Mouse (Mus musculus) right cerebral cortex, adult 2 months (tissue): ENCODE measurements around the gene Gm20481.
"Not testable (repeated sequence)": the region's sequence is repeated elsewhere in the genome, so short reads cannot be mapped to it uniquely, and the experiment has no call there.

Experiments used
- DNase-seq, 2 experiments: peaks; one replicate each; pipeline ENCODE4 v3.0.0; 2021 to 2022; ENCODE audit warnings: low spot score in 2 of 2

The Gm20481 gene

DNA sequence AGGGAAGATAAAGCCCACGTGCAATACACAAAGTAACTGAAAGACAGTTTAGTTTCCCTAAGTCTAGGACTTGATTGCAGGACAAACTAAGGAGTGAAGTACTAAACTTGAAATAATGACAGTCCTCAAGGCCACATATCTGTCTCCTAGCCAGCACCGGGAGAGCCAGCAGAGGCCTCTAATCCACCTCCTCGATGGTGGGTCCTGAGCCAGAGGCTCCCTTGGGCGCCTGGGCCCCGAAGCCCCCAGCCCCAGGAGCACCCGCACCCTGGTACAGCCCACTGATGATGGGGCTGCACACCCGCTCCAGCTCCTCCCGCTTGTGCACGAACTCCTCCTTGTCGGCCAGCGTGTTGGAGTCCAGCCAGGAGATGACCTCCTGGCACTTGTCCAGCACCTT lies at the start of gene Gm20481:
Gene Gm20481, plus strand, starts transcription at position 91 of the 400 bp plus-strand sequence.
- not testable (repeated sequence) for DNase-seq

DNA sequence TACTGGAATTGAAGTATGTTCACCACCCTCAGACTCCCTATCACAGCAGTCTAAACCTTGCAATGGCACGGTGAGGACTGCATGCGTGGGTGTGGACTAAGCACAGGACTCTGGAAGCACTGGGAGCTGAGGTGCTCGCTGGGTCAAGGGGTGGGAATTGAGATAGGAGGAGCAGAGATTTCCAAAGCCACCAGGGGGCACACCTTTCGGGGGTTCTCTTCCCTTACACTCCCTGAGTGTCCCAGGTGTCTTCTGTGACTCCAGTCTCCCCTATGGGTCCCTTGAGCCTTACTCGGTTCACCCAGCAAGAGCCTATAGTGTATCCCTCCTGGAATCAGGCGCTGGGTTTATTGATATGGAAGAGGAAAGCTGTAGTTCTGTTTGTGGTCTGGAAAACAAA lies 46.8 kb upstream of the Gm20481 start:
- DNase-seq = no peak

DNA sequence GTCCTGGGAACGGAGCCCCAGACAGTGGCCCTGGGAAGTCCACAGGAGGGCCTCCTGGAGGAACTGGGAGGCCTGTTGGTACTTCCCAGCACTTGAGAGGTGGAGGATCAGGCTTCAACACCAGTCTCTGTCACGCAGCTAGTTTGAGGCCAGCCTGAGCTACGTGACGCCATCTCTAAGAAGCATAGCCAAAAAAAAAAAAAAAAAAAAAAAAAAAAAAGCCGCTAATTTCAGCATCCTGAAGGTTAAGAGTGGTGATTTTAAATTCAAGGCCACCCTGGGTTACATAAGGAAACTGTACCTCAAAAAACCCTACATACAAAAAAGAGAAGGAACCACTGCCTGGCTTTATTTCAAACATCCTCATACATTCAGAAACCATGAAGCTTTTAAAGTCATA lies 45.5 kb upstream of the Gm20481 start:
- no peak for DNase-seq

DNA sequence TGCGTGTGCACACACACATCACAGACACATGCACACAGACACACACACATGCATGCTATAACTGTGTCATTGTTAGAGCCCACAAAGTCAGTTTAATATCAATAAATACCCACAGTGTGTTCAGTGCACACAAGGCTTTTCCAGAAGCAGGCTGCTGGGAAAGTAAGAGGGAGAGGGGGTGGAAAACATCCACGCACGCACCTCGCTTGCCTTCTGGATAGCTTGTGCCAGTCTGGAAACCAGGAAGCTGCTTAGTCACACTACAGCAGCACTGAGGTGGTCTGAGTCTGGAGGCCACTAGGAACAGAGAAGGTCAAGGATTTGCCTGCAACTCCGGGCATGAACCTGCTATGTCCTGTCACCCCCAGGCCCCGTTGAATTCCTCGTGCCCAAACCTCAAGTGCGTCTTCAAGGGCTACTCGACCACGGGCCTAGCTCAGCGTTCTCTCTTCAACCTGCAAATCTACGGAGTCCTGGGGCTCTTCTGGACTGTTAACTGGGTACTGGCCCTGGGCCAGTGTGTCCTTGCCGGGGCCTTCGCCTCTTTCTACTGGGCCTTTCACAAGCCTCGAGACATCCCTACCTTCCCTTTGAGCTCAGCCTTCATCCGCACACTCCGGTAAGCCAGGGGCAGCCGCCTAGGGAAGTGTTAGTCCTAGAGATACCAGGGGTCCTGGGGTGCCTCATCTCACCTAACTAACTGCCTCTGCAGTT lies 42.2 kb upstream of the Gm20481 start:
- peak; percentile 53 to 57 for DNase-seq

DNA sequence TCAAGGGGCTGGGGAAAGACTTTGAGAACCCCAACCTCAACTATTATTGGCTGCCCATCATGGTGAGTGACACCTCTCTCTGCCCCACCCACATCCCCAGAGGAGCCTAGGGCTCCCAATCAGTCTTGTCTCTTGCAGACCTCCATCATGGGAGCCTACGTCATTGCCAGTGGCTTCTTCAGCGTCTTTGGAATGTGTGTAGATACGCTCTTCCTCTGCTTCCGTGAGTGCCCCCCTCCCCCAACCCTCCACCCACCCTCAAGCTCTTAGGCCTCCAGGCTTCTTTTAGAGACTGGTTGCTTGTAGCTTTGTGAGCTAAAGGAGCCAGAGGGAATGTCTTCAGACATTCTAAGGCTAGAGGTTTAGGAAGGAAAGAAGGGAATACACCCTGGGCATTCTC lies 40.9 kb upstream of the Gm20481 start:
- DNase-seq = no peak

DNA sequence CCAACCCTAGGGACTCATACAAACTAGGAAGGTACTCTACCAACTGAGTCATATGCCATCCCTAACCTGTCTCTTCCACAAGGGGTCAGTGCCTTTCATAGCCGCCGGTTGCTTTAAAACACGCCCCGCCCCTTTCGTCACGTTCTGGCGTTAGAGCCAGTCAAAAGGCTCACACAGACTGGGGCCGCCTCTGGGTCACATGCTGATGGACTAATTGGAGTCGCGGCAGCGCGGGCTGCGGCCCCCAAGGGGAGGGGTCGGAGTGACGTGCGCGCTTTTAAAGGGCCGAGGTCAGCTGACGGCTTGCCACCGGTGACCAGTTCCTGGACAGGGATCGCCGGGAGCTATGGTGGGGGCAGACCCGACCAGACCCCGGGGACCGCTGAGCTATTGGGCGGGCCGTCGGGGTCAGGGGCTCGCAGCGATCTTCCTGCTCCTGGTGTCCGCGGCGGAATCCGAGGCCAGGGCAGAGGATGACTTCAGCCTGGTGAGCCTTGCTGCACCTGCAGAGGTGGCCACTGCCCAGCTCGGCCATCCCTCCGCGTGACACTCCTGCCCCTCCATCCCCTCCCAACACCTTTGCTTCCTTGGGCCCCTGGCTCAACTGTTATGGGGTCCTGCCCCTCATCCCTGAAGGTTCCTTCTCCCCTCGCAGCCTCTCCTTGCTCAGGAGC lies 38.5 kb upstream of the Gm20481 start, which contains the start of gene Neu1:
Gene Neu1, plus strand, starts transcription at position 193 of the 674 bp plus-strand sequence.
- peak; percentile 98 to 99 for DNase-seq

DNA sequence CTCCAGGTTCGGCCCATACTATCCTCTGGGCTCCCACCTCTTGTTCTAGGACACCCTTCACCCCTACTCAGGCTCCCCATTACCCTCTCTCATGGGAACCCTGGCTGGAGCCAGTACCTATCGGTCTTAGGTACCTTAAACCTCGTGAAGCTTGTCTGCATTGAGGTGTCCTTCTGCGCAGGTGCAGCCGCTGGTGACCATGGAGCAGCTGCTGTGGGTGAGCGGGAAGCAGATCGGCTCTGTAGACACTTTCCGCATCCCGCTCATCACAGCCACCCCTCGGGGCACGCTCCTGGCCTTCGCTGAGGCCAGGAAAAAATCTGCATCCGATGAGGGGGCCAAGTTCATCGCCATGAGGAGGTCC lies 38.0 kb upstream of the Gm20481 start:
- peak; percentile 52 to 56 for DNase-seq

DNA sequence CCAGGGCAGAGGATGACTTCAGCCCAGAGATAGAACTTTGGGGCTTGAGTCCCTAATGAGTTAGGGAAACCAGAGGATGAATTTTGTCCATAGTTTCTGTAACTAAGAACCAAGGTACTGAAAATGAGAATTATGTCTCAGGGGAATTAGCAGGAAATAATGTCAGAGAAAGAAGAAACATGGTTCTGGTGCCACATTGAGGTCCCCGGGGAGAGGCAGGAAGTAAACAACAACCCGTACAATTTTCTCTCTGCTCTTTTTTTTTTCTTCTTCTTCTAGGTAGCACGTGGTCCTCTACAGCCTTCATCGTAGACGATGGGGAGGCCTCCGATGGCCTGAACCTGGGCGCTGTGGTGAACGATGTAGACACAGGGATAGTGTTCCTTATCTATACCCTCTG lies 37.4 kb upstream of the Gm20481 start:
- DNase-seq = no peak

DNA sequence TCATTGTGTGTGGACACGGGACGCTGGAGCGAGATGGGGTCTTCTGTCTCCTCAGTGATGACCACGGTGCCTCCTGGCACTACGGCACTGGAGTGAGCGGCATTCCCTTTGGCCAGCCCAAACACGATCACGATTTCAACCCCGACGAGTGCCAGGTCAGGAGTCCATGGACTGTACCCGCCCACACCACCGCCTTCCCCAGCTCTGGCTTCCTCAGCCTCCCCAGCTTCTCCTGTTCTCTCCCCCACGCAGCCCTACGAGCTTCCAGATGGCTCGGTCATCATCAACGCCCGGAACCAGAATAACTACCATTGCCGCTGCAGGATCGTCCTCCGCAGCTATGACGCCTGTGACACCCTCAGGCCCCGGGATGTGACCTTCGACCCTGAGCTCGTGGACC lies 35.7 kb upstream of the Gm20481 start:
- peak; percentile 33 to 44 for DNase-seq

DNA sequence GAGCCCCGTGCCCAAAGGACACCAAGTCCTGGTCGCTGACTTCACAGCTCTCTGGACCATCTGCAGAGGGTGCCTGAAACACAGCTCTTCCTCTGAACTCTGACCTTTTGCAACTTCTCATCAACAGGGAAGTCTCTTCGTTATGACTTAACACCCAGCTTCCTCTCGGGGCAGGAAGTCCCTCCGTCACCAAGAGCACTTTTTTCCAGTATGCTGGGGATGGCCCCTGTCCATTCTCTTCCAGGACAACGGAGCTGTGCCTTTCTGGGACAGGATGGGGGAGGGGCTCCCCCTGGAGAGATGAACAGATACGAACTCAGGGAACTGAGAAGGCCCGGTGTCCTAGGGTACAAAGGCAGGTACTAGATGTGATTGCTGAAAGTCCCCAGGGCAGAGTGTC lies 34.9 kb upstream of the Gm20481 start:
- DNase-seq = no peak

DNA sequence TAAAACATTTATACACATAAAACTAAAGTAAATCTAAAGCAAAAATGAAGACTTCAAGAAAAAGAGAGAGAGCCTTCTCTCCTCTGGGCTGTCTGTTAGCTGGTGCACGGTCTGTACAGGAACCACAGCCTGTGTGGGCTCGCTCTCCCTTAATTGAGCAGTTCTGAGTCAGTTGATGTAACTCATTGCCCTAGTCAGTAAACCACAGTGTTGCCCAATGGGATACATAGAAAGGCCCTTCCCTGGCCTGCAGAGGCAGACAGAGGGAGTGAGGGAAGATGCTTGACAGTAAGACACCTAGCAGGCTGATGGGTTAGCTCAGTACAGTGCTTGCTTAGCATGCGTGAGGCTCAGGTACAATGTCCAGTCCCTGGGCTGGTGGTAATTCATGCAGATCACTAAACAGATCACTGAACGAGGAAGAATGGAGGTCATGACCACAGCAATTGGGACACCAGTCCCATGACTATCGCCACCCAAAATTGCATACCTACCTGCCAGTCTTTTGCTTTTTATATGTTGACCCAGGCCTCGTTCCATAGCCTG lies 31.7 kb upstream of the Gm20481 start:
- DNase-seq = no peak

DNA sequence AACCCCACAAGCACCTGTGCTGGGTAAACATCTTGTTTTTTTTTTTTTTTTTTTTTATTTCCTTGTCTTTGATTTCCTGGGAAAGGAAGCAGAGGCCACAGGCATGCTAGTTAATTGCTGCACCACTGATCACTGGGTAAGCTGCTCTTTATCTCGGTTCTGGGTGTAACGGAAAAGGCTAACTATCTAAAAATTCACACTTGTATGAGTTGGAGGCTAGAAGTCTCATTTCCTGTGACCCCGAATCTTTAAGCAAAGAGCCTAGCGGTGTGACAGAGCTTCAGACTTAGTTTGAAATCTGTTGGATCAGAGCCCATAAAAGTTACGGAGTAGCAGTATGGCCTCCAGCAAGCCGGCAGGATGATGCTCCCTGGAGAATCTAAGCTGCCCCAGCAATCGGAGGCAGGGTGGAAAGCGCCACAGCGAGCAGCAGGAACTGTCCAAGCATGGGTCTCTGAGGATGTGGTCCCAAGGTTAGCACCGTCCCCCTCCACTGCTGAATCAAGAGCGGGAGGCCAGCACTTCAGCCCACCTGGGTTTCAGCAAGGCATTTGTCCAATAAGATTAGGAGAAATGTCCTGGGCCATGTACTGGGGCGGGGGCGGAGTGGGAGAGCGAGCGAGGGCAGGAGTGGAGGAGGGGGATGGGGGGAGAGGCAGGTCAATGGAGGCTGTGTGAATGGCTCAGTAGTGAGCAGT lies 28.2 kb upstream of the Gm20481 start:
- DNase-seq = no peak

DNA sequence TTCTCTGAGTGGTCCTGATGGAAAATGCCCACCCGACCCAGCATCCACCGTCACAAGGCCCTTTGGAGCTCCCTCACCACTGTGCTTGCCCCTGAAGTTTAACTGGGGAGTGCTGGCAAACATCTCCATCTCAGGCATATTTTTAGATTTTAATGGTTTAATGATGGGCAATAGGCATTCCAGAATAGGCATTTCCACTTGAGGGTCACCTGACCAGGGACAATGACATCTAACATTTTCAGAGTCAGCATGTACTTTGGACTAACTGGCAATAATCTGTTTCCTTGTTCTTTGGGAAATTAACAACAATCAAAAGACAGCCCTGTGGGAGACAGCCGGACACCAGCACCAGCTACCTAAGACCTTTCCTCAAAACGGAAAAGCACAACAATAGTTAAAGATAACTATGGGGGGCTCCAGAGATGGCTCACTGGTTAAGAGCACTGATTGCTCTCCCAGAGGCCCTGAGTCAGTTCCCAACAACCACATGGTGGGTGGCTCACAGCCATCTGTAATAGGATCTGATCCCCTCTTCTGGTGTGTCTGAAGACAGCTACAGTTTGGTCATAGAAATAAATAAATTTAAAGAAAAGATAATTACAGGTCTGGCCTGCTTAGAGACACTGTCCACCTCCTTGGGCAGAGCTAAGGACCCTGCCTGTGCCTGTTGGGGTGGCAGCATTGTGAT lies 26.4 kb upstream of the Gm20481 start:
- no peak for DNase-seq

DNA sequence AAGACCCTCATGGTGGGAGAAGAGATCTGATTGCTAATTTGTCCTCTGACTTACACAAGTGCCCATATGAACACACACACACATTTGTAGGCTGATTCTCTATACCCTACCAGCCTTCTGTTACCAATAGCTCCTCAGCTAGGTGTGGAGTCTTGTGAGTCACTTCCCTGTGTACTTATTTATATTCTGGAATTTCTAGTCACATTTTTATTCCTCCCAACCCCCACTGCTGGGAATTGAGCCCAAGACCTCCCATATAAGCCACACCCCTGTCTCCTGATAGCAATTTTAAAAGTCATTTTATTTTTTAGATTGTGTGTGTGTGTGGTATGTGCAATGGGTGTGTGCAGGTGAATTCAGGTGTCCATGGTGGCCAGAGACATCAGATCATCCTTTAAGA lies 25.4 kb upstream of the Gm20481 start:
- DNase-seq = no peak

DNA sequence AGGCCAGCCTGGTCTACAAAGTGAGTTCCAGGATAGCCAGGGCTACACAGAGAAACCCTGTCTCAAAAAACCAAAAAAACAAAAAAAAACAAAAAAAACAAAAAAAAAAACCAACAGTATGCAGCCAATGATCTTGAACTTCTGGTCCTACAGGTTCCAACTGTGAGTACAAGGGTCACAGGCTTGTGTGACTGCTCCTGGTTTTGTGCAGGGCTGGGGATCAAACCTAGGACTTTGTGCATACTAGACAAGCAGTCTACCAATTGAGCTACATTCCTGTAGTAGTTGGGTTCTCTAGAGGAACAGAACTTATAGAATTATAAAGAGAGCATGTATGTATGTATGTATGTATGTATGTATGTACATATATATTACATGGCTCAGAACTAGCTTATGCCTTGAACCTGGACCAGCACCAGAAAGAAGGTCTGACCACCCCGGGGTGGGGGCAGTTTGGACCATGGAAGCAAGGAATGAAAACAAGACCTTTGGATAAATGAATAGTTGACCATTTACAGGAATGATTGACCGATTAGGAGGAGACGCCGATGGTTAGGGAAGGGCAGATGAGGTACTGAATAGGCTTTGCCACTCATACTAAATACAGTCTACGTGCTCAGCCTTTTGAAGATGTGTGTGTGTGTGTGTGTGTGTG lies 23.1 kb upstream of the Gm20481 start:
- DNase-seq = no peak

DNA sequence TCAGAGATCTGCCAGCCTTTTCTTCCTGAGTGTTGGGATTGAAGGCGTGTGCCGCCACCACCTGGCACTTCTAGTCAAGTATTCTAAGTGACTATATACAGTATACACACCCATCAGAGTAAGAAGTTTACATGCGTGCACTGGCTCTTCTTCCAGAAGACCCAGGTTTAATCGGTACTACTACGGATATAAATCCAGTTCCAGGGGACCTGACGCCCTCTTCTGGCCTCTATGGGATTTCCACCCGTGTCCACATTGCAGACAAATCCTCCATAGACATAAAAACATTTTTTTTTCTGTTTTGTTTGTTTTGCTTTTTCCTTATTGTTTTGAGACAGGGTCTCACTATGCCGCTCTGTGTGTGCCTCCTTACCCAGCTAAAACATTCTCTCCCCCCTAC lies 22.1 kb upstream of the Gm20481 start:
- no peak for DNase-seq

DNA sequence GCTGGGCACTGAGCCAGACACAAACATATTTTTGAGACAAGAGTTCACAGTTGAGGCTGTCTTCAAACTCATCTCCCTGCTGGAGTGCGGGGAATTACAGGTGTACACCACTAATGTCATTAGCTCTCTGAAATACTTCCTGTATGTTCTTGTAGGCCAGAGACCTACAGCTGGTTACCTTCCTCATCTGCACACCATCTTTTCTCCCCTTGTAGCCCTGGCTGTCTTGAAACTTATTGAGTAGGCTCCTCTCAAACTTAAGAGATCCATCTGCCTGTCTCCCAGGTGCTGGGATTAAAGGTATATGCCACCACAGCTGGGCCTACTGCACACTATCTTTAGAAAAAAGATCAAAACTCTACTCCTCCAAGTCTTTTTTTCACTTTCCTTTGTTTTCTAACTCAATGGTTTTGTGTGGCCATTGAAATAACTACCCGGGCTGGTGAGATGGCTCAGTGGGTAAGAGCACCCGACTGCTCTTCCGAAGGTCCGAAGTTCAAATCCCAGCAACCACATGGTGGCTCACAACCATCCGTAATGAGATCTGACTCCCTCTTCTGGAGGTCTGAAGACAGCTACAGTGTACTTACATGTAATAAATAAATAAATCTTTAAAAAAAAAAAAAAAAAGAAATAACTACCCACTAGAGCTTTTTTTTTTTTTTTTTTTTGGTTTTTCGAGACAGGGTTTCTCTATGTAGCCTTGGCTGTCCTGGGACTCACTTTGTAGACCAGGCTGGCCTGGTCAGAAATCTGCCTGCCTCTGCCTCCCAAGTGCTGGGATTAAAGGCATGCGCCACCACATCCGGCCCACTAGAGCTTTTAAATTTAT lies 20.8 kb upstream of the Gm20481 start:
- DNase-seq = not testable (repeated sequence)

DNA sequence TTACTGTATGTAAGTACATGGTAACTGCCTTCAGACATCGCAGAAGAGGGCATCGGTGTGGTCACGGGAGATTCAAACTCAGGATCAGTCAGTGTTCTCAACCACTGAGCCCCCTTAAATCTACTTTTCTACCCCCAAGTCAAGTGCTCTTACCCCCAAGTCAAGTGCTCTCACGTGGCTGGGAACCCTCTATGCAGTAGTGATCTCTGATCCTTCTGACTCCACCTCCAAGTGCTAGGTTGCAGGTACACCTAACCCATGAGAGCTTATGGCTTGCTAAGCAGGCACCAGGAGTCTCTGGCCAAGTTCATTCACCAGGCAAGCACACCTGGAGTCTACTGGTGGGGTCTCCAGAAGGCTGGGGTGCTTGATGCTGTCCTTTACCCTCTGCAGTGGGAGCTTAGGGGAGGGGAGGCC lies 20.2 kb upstream of the Gm20481 start:
- no peak for DNase-seq

DNA sequence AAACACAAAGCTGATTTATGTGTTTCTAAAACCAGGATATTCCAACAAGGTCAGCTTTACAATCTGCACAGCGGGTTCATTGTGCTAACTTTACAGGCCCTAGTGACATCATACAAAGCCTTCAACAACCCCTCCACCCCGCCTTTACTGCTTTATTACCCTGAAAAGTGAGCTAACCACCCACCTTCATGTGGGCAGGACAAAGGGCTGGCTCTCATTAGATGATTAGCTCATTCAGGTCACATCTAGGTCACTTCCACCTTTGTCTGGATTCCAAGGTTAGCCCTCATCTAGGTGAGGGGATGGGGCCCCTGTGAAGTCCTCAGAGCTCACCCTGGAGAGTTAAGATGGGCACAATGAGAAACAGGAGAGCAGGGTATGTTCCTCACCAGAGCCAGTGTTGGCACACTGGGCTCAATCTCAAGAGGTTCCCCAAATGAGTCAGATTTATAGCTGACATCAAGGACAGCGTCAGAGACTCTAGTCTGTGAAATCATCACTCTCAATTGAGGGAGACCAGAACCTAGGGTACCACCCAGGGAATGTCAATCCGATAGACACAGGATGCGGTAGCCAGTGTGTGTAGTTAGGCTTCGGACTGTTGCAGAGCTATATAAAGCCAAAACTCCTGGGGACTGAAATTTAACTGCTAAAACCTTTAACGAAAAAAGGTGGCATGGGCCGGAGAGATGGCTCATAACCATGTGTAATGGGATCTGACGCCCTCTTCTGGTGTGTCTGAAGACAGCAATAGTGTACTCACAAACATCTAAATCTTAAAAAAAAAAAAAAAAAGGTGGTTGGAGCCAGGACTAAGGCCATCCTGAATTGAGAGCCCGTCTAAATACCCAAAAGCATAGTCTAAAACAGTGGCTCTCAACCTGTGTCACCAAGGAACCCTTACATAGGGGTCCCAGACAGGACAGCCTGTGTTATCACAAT lies 18.9 kb upstream of the Gm20481 start:
- DNase-seq = no peak
